Mouse (Mus musculus) neural tube, embryonic 14.5 days (tissue): ENCODE results near the gene Adamts7. TPM values are rescaled to one million over a fixed set of nuclear protein-coding genes. Genes with fewer than 3 reads are reported as not detected.
A peak's percentile ranks its signal among the peaks of the same experiment; 100 is the strongest.

ENCODE experiments used
- ATAC-seq: fragments of 200-750 bp; cut with Nextera tagmentation; 2 replicates; pipeline ENCODE4 v1.8.0; 2017; ENCODE audit warnings: low read depth, mild to moderate bottlenecking, moderate TSS enrichment, moderate library complexity
- H3K27ac ChIP-seq: fragments of 300-500 bp; sonication (generic); 2 replicates; pipeline ENCODE4 v1.5.1; 2014; ENCODE audit warnings: low read depth, mild to moderate bottlenecking, control low read depth, low read length, moderate library complexity, mixed read lengths
- H3K27me3 ChIP-seq: fragments of 300-500 bp; sonication (generic); 2 replicates; pipeline ENCODE4 v1.6.1; 2014; ENCODE audit warnings: low read length; ENCODE audit not compliant: control insufficient read depth, insufficient read depth
- H3K36me3 ChIP-seq: fragments of 300-500 bp; sonication (generic); 2 replicates; pipeline ENCODE4 v1.6.1; 2014; ENCODE audit warnings: low read length, mixed read lengths; ENCODE audit not compliant: control insufficient read depth, insufficient read depth
- H3K4me1 ChIP-seq: fragments of 300-500 bp; sonication (generic); 2 replicates; pipeline ENCODE4 v1.6.1; 2014; ENCODE audit warnings: low read length; ENCODE audit not compliant: control insufficient read depth, insufficient read depth
- H3K4me2 ChIP-seq: fragments of 300-500 bp; sonication (generic); 2 replicates; pipeline ENCODE4 v1.6.1; 2014; ENCODE audit warnings: mild to moderate bottlenecking, low read depth, low read length, control low read depth
- H3K4me3 ChIP-seq: fragments of 300-500 bp; sonication (generic); 2 replicates; pipeline ENCODE4 v1.5.1; 2014; ENCODE audit warnings: low read depth, low read length, control low read depth, mixed read lengths
- H3K9ac ChIP-seq: fragments of 300-500 bp; sonication (generic); replicated peaks from 2 replicates; pipeline ENCODE4 v1.6.1; 2014; ENCODE audit warnings: low read depth, mild to moderate bottlenecking, control low read depth, low read length, mixed read lengths
- H3K9me3 ChIP-seq: fragments of 300-500 bp; sonication (generic); 2 replicates; pipeline ENCODE4 v1.6.1; 2016; ENCODE audit warnings: low read length; ENCODE audit not compliant: control insufficient read depth
- WGBS: fragments of 180-500 bp; shearing (Covaris S2); extraction: QIAGEN DNeasy Blood & Tissue Kit; methylation state at CpG from one replicate; pipeline ENCODE4 v1.1.7; 2014; 5-methylcytosine and 5-hydroxymethylcytosine counted together
- polyA plus RNA-seq: library from polyadenylated mRNA; unstranded; fragments of >200 nt; fragmentation: Nextera tagmentation; extraction: Ambion mirVana; gene quantifications from 2 replicates; pipeline ENCODE4 v1.2.1, GENCODE M21; 2014

Adamts7 gene
- polyA plus RNA-seq, 1 experiment from 2014 or later, result 5.7 TPM

DNA sequence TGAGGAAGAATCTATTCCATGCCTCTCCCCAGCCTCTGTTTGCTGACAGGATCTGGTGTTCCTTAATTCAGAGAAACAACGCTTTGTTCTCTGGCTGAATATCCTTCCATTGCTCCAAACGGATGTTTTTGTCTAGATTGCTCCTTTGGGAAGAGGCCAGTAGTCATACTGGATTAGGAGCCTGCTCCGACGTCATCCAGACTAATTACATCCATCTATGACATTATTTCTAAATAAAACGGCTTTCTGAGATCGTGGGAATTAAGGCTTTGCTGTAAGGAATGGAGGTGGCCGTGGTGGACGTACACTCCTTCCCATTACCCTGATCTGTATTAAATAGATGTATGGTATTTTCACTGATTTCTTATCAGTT, 38.0 kb upstream of the Adamts7 start:
- no peaks in the 10 kb centered on the region for H3K27me3 ChIP-seq
- 23% methylated on average over 8 of the region's 8 CpGs for WGBS
- ATAC-seq, result peak; percentile 23; the same call in 1 of the 2 replicates
- no peak overlapping the region for H3K4me3 ChIP-seq
- H3K4me1 ChIP-seq, result no peaks in the 10 kb centered on the region
- no peak overlapping the region for H3K27ac ChIP-seq
- no peak overlapping the region for H3K4me2 ChIP-seq
- no peaks in the 10 kb centered on the region for H3K36me3 ChIP-seq
- H3K9ac ChIP-seq, result no peak overlapping the region
- H3K9me3 ChIP-seq, result no peaks in the 10 kb centered on the region

GRCm38 (mm10) chr9:90125416-90126099, 37.3 kb upstream of the Adamts7 start:
- Histone ChIP-seq H3K4me2 (peak overlapping the region; percentile 38; the same call in 1 of the 2 replicates), H3K4me1 (no peaks in the 10 kb centered on the region), H3K4me3 (peak overlapping the region; percentile 13; the same call in 1 of the 2 replicates), H3K9ac (no peak overlapping the region), H3K9me3 (no peaks in the 10 kb centered on the region), H3K27ac (no peak overlapping the region), H3K27me3 (no peaks in the 10 kb centered on the region), H3K36me3 (no peaks in the 10 kb centered on the region)
- no peak for ATAC-seq
- 16% methylated on average over 7 of the region's 7 CpGs for WGBS

GRCm38 (mm10) chr9:90126260-90127010, 36.4 kb upstream of the Adamts7 start:
- H3K9ac ChIP-seq, result no peak overlapping the region
- peak overlapping the region; percentile 13; the same call in 1 of the 2 replicates for H3K4me3 ChIP-seq
- H3K27ac ChIP-seq, result no peak overlapping the region
- peak overlapping the region; percentile 38; the same call in 1 of the 2 replicates for H3K4me2 ChIP-seq
- no peaks in the 10 kb centered on the region for H3K27me3 ChIP-seq
- ATAC-seq, result peak; percentile 73
- H3K36me3 ChIP-seq, result no peaks in the 10 kb centered on the region
- H3K4me1 ChIP-seq, result no peaks in the 10 kb centered on the region
- WGBS, result 1% methylated on average over 30 of the region's 30 CpGs
- no peaks in the 10 kb centered on the region for H3K9me3 ChIP-seq

- H3K4me1 ChIP-seq, result no peaks in the 10 kb centered on the region
- no peak overlapping the region for H3K4me2 ChIP-seq
- ATAC-seq, result no peak
- H3K4me3 ChIP-seq, result no peak overlapping the region
- H3K27me3 ChIP-seq, result no peaks in the 10 kb centered on the region
- WGBS, result 73% methylated on average over 6 of the region's 6 CpGs
- H3K9ac ChIP-seq, result no peak overlapping the region
- H3K36me3 ChIP-seq, result no peaks in the 10 kb centered on the region
- H3K27ac ChIP-seq, result no peak overlapping the region
- H3K9me3 ChIP-seq, result no peaks in the 10 kb centered on the region
Measured at GRCm38 (mm10) chr9:90127146-90127545, 35.7 kb upstream of the Adamts7 start.

- no peaks in the 10 kb centered on the region for H3K27me3 ChIP-seq
- no peak overlapping the region for H3K27ac ChIP-seq
- no peaks in the 10 kb centered on the region for H3K9me3 ChIP-seq
- H3K4me2 ChIP-seq, result no peak overlapping the region
- no peaks in the 10 kb centered on the region for H3K4me1 ChIP-seq
- no peak for ATAC-seq
- WGBS, result 84% methylated on average over 6 of the region's 6 CpGs
- no peak overlapping the region for H3K4me3 ChIP-seq
- no peak overlapping the region for H3K9ac ChIP-seq
- no peaks in the 10 kb centered on the region for H3K36me3 ChIP-seq
Measured at GRCm38 (mm10) chr9:90128636-90129201, 34.1 kb upstream of the Adamts7 start.

- WGBS, result 73% methylated on average over 7 of the region's 7 CpGs
- Histone ChIP-seq H3K27ac (no peak overlapping the region), H3K4me3 (no peak overlapping the region), H3K9me3 (no peaks in the 10 kb centered on the region), H3K27me3 (no peaks in the 10 kb centered on the region), H3K4me2 (no peak overlapping the region), H3K36me3 (no peaks in the 10 kb centered on the region), H3K4me1 (no peaks in the 10 kb centered on the region), H3K9ac (no peak overlapping the region)
- ATAC-seq, result no peak
Measured at GRCm38 (mm10) chr9:90133562-90134355, 29.1 kb upstream of the Adamts7 start.

- WGBS, result 80% methylated on average over 8 of the region's 8 CpGs
- no peak overlapping the region for H3K9ac ChIP-seq
- no peak overlapping the region for H3K27ac ChIP-seq
- no peak overlapping the region for H3K4me3 ChIP-seq
- no peak for ATAC-seq
- no peaks in the 10 kb centered on the region for H3K36me3 ChIP-seq
- H3K27me3 ChIP-seq, result no peaks in the 10 kb centered on the region
- no peak overlapping the region for H3K4me2 ChIP-seq
- H3K9me3 ChIP-seq, result no peaks in the 10 kb centered on the region
- no peaks in the 10 kb centered on the region for H3K4me1 ChIP-seq
Measured at GRCm38 (mm10) chr9:90135466-90135865, 27.4 kb upstream of the Adamts7 start.

- no peak overlapping the region for H3K27ac ChIP-seq
- no peak for ATAC-seq
- H3K27me3 ChIP-seq, result no peaks in the 10 kb centered on the region
- no peaks in the 10 kb centered on the region for H3K36me3 ChIP-seq
- no peaks in the 10 kb centered on the region for H3K9me3 ChIP-seq
- no peak overlapping the region for H3K9ac ChIP-seq
- no peaks in the 10 kb centered on the region for H3K4me1 ChIP-seq
- WGBS, result 75% methylated on average over 9 of the region's 9 CpGs
- H3K4me3 ChIP-seq, result no peak overlapping the region
- H3K4me2 ChIP-seq, result no peak overlapping the region
Measured at GRCm38 (mm10) chr9:90135963-90136677, 26.7 kb upstream of the Adamts7 start.
